Mouse (Mus musculus) skeletal muscle tissue, adult 2 months (tissue): ENCODE data around the gene Cacnb2.
"Not testable (repeated sequence)": the region's sequence is repeated elsewhere in the genome, so short reads cannot be mapped to it uniquely, and the experiment has no call there.

Experiments
- DNase-seq: peaks from one replicate; pipeline ENCODE4 v3.0.0-alpha.2; 2012; ENCODE audit warnings: low read depth, low spot score

Cacnb2 gene

GRCm38 (mm10) chr2:14656673-14657072, 53.8 kb downstream of the Cacnb2 start:
- DNase-seq = no peak

GRCm38 (mm10) chr2:14657205-14657844, 54.4 kb downstream of the Cacnb2 start:
- no peak for DNase-seq

GRCm38 (mm10) chr2:14665213-14665612, 62.3 kb downstream of the Cacnb2 start:
- no peak for DNase-seq

- DNase-seq = no peak
Measured at GRCm38 (mm10) chr2:14672117-14672516, 69.2 kb downstream of the Cacnb2 start.

- peak; percentile 17 for DNase-seq
Measured at GRCm38 (mm10) chr2:14676885-14677516, 74.1 kb downstream of the Cacnb2 start.

- no peak for DNase-seq
Measured at GRCm38 (mm10) chr2:14684231-14684630, 81.3 kb downstream of the Cacnb2 start.

GRCm38 (mm10) chr2:14702973-14703645, 100.2 kb downstream of the Cacnb2 start:
- DNase-seq = no peak

GRCm38 (mm10) chr2:14703676-14704075, 100.8 kb downstream of the Cacnb2 start:
- DNase-seq = no peak

GRCm38 (mm10) chr2:14710247-14710646, 107.4 kb downstream of the Cacnb2 start:
- no peak for DNase-seq

- DNase-seq = no peak
Measured at GRCm38 (mm10) chr2:14711751-14712150, 108.9 kb downstream of the Cacnb2 start.

- DNase-seq = no peak
Measured at GRCm38 (mm10) chr2:14713049-14713448, 110.2 kb downstream of the Cacnb2 start.

- no peak for DNase-seq
Measured at GRCm38 (mm10) chr2:14716666-14717065, 113.8 kb downstream of the Cacnb2 start.

GRCm38 (mm10) chr2:14719119-14719718, 116.3 kb downstream of the Cacnb2 start:
- no peak for DNase-seq

GRCm38 (mm10) chr2:14725437-14725836, 122.5 kb downstream of the Cacnb2 start:
- DNase-seq = no peak

- not testable (repeated sequence) for DNase-seq
Measured at GRCm38 (mm10) chr2:14726601-14727000, 123.7 kb downstream of the Cacnb2 start.

- DNase-seq = no peak
Measured at GRCm38 (mm10) chr2:14738927-14739326, 136.0 kb downstream of the Cacnb2 start.

GRCm38 (mm10) chr2:14739510-14739909, 136.6 kb downstream of the Cacnb2 start:
- no peak for DNase-seq

- no peak for DNase-seq
Measured at GRCm38 (mm10) chr2:14740359-14740758, 137.5 kb downstream of the Cacnb2 start.

GRCm38 (mm10) chr2:14744761-14745160, 141.9 kb downstream of the Cacnb2 start:
- no peak for DNase-seq

- no peak for DNase-seq
Measured at GRCm38 (mm10) chr2:14762846-14763245, 160.0 kb downstream of the Cacnb2 start.

GRCm38 (mm10) chr2:14763931-14764330, 161.0 kb downstream of the Cacnb2 start:
- DNase-seq = no peak

- no peak for DNase-seq
Measured at GRCm38 (mm10) chr2:14769448-14769847, 166.6 kb downstream of the Cacnb2 start.
